Mouse (Mus musculus) limb, embryonic 11.5 days (tissue): ENCODE results near the gene Phf21a. TPM values are rescaled to one million over a fixed set of nuclear protein-coding genes. Genes with fewer than 3 reads are reported as not detected.

ENCODE experiments used
- ATAC-seq: fragments of 200-750 bp; cut with Nextera tagmentation; 2 replicates; pipeline ENCODE4 v1.8.0; 2017; ENCODE audit warnings: low read depth; ENCODE audit not compliant: insufficient number of reproducible peaks, low FRiP score, low TSS enrichment
- DNase-seq: peaks from one replicate; pipeline ENCODE4 v3.0.0-alpha.2; 2015; ENCODE audit warnings: low spot score
- H3K27ac ChIP-seq: fragments of 300-500 bp; sonication (generic); replicated peaks from 2 replicates; pipeline ENCODE4 v1.5.1; 2014; ENCODE audit warnings: low read depth, mild to moderate bottlenecking, low read length
- H3K27me3 ChIP-seq: fragments of 300-500 bp; sonication (generic); 2 replicates; pipeline ENCODE4 v1.6.1; 2014; ENCODE audit warnings: mild to moderate bottlenecking, low read length, mixed read lengths; ENCODE audit not compliant: control insufficient read depth, insufficient read depth
- H3K36me3 ChIP-seq: fragments of 300-500 bp; sonication (generic); 2 replicates; pipeline ENCODE4 v1.6.1; 2014; ENCODE audit warnings: mild to moderate bottlenecking, low read length, moderate library complexity, mixed read lengths; ENCODE audit not compliant: control insufficient read depth, insufficient read depth
- H3K4me1 ChIP-seq: fragments of 300-500 bp; sonication (generic); 2 replicates; pipeline ENCODE4 v1.6.1; 2014; ENCODE audit warnings: low read length, mixed read lengths; ENCODE audit not compliant: control insufficient read depth, insufficient read depth
- H3K4me2 ChIP-seq: fragments of 300-500 bp; sonication (generic); 2 replicates; pipeline ENCODE4 v1.6.1; 2014; ENCODE audit warnings: low read depth, mild to moderate bottlenecking, moderate library complexity; ENCODE audit not compliant: severe bottlenecking
- H3K4me3 ChIP-seq: fragments of 300-500 bp; sonication (generic); 2 replicates; pipeline ENCODE4 v1.5.1; 2014; ENCODE audit warnings: low read depth, low read length
- H3K9ac ChIP-seq: fragments of 300-500 bp; sonication (generic); 2 replicates; pipeline ENCODE4 v1.6.1; 2014; ENCODE audit warnings: mild to moderate bottlenecking, low read length
- H3K9me3 ChIP-seq: fragments of 300-500 bp; sonication (generic); 2 replicates; pipeline ENCODE4 v1.6.1; 2016; ENCODE audit warnings: low read length; ENCODE audit not compliant: control insufficient read depth
- WGBS: fragments of 180-500 bp; shearing (Covaris S2); extraction: QIAGEN DNeasy Blood & Tissue Kit; methylation state at CpG from one replicate; pipeline ENCODE4 v1.1.7; 2014; 5-methylcytosine and 5-hydroxymethylcytosine counted together
- polyA plus RNA-seq: library from polyadenylated mRNA; unstranded; fragments of >200 nt; fragmentation: Nextera tagmentation; extraction: Ambion mirVana; gene quantifications from 2 replicates; pipeline ENCODE4 v1.2.1, GENCODE M21; 2014

Gene Phf21a
- polyA plus RNA-seq, 1 experiment from 2014 or later, result 38.7 TPM

DNA sequence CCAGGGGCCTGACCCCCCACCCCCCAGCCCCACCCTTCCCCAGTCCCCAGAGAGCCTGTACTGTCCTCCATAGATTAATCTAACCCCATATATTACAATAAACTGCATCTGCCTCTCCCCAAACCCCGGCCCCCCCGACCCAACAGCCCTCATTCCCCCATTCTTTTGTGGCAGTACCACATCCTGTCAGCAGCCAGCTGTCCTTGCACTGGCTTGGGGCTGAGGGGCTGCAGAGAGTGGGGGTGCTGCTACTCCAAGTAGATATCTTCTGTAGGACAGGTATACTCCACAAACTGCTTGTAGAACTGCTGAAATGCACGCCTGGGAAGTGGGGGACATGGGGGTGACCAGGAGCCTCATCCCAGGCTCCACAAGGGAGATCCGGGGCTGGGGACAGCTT lies 291.2 kb downstream of the Phf21a start:
- Histone ChIP-seq H3K4me3 (no peak overlapping the region), H3K4me2 (no peak overlapping the region), H3K9ac (no peak overlapping the region), H3K9me3 (no peaks in the 10 kb centered on the region), H3K36me3 (peaks cover 5% of the 10 kb centered on the region; the same call in 1 of the 2 replicates), H3K4me1 (0 out of 2 replicates have a peak, but pooled peaks cover 6% of the 10 kb centered on the region), H3K27me3 (no peaks in the 10 kb centered on the region), H3K27ac (no peak overlapping the region)
- DNase-seq, result no peak
- WGBS, result 76% methylated on average over 4 of the region's 4 CpGs
- ATAC-seq, result no peak

DNA sequence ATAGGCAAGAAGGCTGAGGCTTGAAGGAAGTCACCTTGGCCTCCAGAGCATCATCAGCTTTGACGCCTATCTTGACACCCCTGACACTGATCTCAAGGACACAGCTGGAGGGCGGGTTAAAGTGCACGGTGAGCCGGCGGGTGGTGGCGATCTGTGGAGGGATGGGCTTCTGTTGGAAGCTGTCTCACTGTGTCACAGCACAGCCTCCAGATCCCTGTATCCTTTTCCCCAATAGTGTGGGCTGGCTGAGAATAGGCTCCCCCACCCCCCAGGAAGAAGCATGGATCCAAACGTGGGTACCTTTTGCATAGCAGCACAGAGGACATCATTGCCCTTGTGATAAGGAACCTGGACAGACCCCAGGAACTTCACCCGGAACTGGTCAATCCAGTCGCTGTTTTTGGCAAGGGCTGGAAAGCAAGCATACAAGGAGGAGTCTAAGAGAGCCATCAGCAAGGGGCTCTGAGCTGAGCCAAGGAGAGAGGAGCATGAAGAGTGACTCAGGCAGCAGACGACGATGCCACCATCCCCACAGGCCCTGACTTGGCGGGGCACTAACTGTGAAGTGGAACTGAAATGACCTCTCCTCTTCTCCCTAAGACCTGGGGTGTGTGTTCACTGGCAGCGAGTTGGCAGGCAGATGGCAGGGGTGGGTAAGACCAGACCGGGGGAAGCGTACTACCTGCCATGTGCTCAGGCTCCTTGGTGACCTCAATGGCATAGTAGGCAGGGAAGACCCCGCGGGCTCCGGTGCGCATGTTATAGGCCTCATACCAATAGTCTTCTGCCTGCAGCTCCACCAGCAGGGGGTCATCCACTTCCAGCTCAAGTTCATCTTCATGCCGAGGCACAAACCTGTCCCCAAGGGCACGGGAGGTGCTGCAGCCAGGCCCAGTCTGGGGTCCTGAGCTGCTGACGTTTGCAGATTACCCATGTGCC lies 292.5 kb downstream of the Phf21a start:
- Histone ChIP-seq H3K36me3 (peaks cover 5% of the 10 kb centered on the region; the same call in 1 of the 2 replicates), H3K9ac (no peak overlapping the region), H3K4me3 (no peak overlapping the region), H3K9me3 (no peaks in the 10 kb centered on the region), H3K27ac (no peak overlapping the region), H3K4me1 (peaks cover 13% of the 10 kb centered on the region; the same call in 1 of the 2 replicates), H3K4me2 (no peak overlapping the region), H3K27me3 (no peaks in the 10 kb centered on the region; the same call in 1 of the 2 replicates)
- 83% methylated on average over 22 of the region's 22 CpGs for WGBS
- DNase-seq, result no peak
- no peak for ATAC-seq

DNA sequence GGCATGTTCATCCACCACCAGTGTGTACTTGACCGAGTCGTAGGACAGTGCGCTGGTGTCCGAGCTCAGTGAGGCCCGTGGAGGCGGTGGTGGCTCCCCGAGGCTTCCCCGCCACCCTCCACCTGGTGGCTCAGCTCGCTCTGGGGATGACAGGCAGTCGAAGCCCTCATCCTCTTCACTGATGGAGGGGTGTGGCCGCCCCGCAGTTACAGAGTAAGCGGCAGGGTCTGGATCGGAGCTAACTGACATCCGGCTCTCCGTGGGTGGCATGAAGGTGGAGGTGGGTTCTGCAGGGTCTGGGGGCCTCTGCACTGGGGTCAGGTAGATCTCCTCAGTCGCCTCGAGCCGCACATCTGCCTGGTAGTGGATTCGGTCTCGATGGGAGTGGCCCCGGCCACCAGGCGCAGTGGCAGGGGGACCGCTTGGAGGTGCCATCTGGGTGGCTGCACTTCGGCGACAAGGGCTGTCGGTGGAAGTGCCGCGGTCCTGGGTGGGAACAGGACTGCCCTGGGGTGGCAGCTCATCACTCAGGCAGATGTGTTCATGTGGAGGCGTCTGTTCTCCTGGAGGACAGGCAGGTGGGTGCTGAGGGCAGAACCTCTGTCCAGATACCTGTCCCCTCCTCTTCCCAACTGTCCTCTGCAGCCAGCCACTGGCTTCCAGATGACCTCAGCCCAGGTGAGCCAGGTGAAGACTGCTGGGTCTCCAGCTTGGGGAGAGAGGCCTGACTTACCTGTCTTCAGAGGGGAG lies 294.1 kb downstream of the Phf21a start:
- Histone ChIP-seq H3K36me3 (peaks cover 5% of the 10 kb centered on the region; the same call in 1 of the 2 replicates), H3K27ac (no peak overlapping the region), H3K4me1 (peaks cover 29% of the 10 kb centered on the region), H3K4me2 (no peak overlapping the region), H3K4me3 (no peak overlapping the region), H3K27me3 (no peaks in the 10 kb centered on the region; the same call in 1 of the 2 replicates), H3K9ac (no peak overlapping the region), H3K9me3 (no peaks in the 10 kb centered on the region)
- DNase-seq (no peak), ATAC-seq (no peak)
- 88% methylated on average over 30 of the region's 30 CpGs for WGBS

DNA sequence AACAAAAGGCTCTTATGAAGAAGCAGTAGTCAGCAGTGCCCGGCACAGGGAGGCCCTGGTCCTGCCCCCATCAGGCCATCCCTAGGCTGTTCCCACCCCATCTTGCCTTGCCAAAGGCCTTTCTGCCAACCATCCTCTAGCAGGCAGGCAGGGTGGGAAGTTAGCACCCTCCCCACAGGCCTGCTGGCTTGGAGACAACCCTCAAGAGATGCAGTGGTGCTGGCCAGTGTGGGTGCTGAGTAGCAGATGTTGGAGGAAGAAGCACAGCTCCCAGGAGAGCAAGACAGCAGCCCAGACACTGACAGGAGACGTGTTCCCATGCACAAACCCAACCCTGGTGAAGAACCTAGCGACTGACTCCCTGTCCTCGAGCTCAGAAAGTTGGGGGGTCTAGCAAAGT lies 294.7 kb downstream of the Phf21a start:
- Histone ChIP-seq H3K27me3 (no peaks in the 10 kb centered on the region; the same call in 1 of the 2 replicates), H3K4me2 (no peak overlapping the region), H3K9ac (no peak overlapping the region), H3K36me3 (peaks cover 5% of the 10 kb centered on the region; the same call in 1 of the 2 replicates), H3K4me1 (peaks cover 32% of the 10 kb centered on the region), H3K4me3 (no peak overlapping the region), H3K27ac (no peak overlapping the region), H3K9me3 (no peaks in the 10 kb centered on the region)
- 79% methylated on average over 4 of the region's 4 CpGs for WGBS
- ATAC-seq (no peak), DNase-seq (no peak)

DNA sequence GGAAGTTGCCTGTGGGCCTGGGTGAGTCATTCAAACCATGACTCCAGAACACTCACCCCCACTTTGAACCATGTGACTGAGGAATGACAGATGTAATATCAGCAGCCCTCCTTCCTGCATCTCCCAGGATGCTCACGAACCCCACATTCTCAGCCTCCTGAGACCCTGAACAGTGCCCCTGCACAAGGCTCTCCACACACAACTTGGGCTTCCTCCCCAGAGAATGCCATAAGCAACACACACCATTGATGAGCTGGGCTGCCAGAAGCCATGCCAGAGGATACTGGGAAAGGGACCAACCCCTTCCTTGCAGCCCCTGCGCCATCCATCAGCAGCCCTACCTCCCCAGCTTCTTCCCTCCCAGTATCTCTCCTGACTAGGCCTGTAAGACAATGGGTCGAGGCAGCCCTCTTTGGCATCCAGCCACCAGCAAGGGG lies 295.2 kb downstream of the Phf21a start:
- Histone ChIP-seq H3K4me1 (peaks cover 36% of the 10 kb centered on the region), H3K4me2 (peak overlapping the region; percentile 88), H3K36me3 (peaks cover 5% of the 10 kb centered on the region; the same call in 1 of the 2 replicates), H3K9me3 (no peaks in the 10 kb centered on the region), H3K27me3 (no peaks in the 10 kb centered on the region; the same call in 1 of the 2 replicates), H3K9ac (no peak overlapping the region), H3K4me3 (peak overlapping the region; percentile 64), H3K27ac (no peak overlapping the region)
- 80% methylated on average over 3 of the region's 3 CpGs for WGBS
- no peak for ATAC-seq
- DNase-seq, result no peak

DNA sequence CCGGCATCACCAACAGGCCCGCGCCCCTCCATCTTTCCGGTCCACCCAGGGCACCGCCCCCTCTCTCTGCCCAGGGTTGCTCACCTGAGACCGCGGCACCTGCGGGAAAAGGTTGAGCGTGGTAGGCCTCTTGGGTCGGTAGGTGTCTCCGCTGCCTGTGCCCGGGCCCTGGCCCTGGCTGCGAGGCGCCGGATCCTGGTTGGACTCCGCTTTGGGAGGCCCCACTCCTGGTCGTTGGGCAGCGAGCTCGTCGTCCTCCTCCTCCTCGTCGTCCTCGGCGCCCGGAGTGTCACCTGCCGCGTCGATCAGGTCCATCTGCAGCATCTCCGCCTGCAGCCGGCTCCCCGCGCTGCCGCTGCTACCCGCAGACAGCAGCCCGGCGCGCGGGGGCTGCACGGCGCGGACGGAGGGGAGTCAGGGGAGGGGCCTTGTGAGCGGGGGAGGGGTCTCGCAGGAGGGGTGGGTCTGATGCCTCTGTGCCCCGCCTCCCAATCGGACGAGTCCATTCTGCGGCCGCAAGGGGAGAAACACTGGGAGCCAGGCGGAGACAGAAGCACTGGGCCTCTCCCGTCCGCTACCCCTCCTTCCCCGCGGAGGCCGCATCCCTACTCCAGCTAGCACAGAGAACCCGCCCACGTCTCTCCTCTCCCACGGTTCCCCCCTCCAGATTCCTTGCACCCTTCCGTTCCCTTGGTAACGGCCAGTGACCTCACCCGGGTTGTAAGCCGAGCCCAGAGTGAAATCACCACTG lies 296.1 kb downstream of the Phf21a start:
- H3K27ac ChIP-seq, result peak overlapping the region; percentile 65; the same call in 1 of the 2 replicates
- H3K9ac ChIP-seq, result peak overlapping the region; percentile 65
- DNase-seq (peak; percentile 94), ATAC-seq (peak; percentile 88)
- peaks cover 39% of the 10 kb centered on the region for H3K4me1 ChIP-seq
- no peaks in the 10 kb centered on the region for H3K9me3 ChIP-seq
- WGBS, result under 1% methylated on average over 56 of the region's 62 CpGs
- peaks cover 5% of the 10 kb centered on the region; the same call in 1 of the 2 replicates for H3K36me3 ChIP-seq
- H3K27me3 ChIP-seq, result no peaks in the 10 kb centered on the region; the same call in 1 of the 2 replicates
- H3K4me3 ChIP-seq, result peak overlapping the region; percentile 64
- H3K4me2 ChIP-seq, result peak overlapping the region; percentile 88

GRCm38 (mm10) chr2:92389645-92390044 lies 296.7 kb downstream of the Phf21a start:
- WGBS, result 4% methylated on average over 10 of the region's 10 CpGs
- H3K4me1 ChIP-seq, result peaks cover 39% of the 10 kb centered on the region
- peaks cover 5% of the 10 kb centered on the region; the same call in 1 of the 2 replicates for H3K36me3 ChIP-seq
- H3K9ac ChIP-seq, result no peak overlapping the region; the same call in 1 of the 2 replicates
- no peak for DNase-seq
- H3K27me3 ChIP-seq, result no peaks in the 10 kb centered on the region; the same call in 1 of the 2 replicates
- H3K4me2 ChIP-seq, result peak overlapping the region; percentile 88
- H3K4me3 ChIP-seq, result peak overlapping the region; percentile 64
- H3K9me3 ChIP-seq, result no peaks in the 10 kb centered on the region
- ATAC-seq, result peak; percentile 13; the same call in 1 of the 2 replicates
- H3K27ac ChIP-seq, result no peak overlapping the region
